Mouse (Mus musculus): ENCODE measurements around the gene Zbtb43. TPM values are rescaled to one million over a fixed set of nuclear protein-coding genes. Genes with fewer than 3 reads are reported as not detected.
A peak's percentile ranks its signal among the peaks of the same experiment; 100 is the strongest.

Gene Zbtb43
- total and polyA plus RNA-seq, 2 experiments from 2014 or later: 24.4 to 46.5 TPM

DNA sequence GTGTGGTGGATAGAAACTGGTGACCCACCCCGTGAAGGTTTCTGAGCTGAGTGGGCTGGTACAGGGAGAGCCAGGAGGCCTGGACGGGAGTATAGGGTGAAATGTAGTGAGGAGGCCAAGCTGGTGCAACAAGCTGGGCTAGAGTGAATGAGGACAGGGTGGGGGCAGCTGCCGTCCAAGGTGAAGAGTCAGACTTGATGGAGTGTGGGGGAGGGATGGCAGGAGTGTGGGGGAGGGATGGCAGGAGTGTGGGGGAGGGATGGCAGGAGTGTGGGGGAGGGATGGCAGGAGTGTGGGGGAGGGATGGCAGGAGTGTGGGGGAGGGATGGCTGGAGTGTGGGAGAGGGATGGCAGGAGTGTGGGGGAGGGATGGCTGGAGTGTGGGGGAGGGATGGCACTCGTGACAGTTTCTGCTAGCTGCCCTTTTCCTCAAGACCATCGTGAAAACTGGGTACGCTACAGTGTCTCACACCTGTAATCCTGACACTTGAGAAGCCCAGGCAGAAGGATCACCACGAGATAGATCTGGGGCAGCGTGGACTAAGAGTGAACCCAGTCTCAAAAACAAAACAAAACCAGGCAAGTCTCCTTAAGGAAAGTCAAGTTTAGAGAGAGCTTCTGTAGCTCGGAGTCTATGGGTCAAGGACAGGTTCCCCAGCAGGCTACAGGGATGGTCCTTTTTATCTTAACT lies 28.2 kb downstream of the Zbtb43 start:
- Histone ChIP-seq H3K9ac (no peak overlapping the region), H3K9me3 (ENCODE audit: low read length) (no peaks in the 10 kb centered on the region), H3K36me3 (ENCODE audit: insufficient read depth) (no peaks in the 10 kb centered on the region), H3K4me2 (ENCODE audit: low read depth) (no peak overlapping the region), H3K4me1 (ENCODE audit: insufficient read depth) (peaks cover 13% of the 10 kb centered on the region), H3K4me3 (ENCODE audit: low read depth, low read length) (no peak overlapping the region), H3K27ac (ENCODE audit: low read depth, low read length) (no peak overlapping the region), H3K27me3 (ENCODE audit: insufficient read depth, low read length) (0 out of 2 replicates have a peak, but pooled peaks cover 5% of the 10 kb centered on the region)
- DNase-seq: no peak
- ATAC-seq: no peak
- WGBS: 29% methylated on average over 9 of the region's 9 CpGs
- no peak for TF ChIP-seq CTCF (IDR thresholded peaks at IDR 0.05; ENCODE audit: low read depth)

DNA sequence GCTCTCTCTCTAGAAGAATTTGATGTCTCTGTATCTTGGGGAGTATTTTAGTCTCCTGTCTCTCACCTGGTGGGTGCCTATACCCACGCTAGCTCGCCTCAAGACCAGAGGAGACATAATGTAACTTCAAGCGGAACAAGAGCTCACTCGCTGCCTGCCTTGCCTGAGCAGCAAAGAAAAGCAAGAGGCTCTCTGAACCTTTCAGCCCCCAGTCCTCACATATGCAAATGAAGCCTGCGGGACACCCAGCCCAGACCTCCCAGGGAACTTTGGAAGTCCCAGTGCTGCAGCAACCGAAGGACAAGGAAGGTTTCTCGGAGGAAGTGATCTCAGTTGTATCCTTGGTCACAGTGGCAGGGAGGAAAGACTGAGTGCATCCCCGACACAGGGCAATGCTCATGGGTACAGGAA lies 28.9 kb downstream of the Zbtb43 start:
- Histone ChIP-seq H3K27ac (ENCODE audit: low read depth, low read length) (no peak overlapping the region), H3K27me3 (ENCODE audit: insufficient read depth, low read length) (0 out of 2 replicates have a peak, but pooled peaks cover 5% of the 10 kb centered on the region), H3K9me3 (ENCODE audit: low read length) (no peaks in the 10 kb centered on the region), H3K9ac (no peak overlapping the region), H3K36me3 (ENCODE audit: insufficient read depth) (no peaks in the 10 kb centered on the region), H3K4me3 (ENCODE audit: low read depth, low read length) (no peak overlapping the region), H3K4me2 (ENCODE audit: low read depth) (no peak overlapping the region), H3K4me1 (ENCODE audit: insufficient read depth) (peaks cover 14% of the 10 kb centered on the region)
- ATAC-seq: no peak
- TF ChIP-seq CTCF (IDR thresholded peaks at IDR 0.05; ENCODE audit: low read depth): no peak
- WGBS: 8% methylated on average over 8 of the region's 8 CpGs
- DNase-seq: no peak

DNA sequence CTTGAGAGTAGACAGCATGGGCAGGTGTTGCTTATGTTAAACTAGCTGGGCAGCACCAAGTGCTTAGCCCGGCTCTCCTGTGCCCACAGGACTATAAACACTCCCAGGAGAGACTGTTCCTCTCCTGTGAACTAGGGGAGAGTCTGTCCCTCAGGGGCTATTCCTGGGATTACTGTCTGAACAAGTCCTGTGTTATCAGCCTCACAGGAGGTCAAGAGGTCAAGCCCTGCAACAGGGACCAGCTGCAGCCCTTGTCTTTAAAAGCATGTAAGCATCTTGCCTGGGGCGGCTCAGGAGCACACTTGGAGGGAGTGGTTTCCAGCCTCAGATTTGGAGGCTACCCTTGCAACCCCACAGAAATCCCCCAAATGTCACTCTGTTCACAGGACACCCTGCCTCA lies 30.0 kb downstream of the Zbtb43 start:
- H3K9ac ChIP-seq: no peak overlapping the region
- ATAC-seq: no peak
- no peak overlapping the region for H3K4me3 ChIP-seq (ENCODE audit: low read depth, low read length)
- no peak overlapping the region for H3K4me2 ChIP-seq (ENCODE audit: low read depth)
- H3K4me1 ChIP-seq (ENCODE audit: insufficient read depth): peaks cover 14% of the 10 kb centered on the region
- H3K27ac ChIP-seq (ENCODE audit: low read depth, low read length): no peak overlapping the region
- TF ChIP-seq CTCF (IDR thresholded peaks at IDR 0.05; ENCODE audit: low read depth): no peak
- H3K27me3 ChIP-seq (ENCODE audit: insufficient read depth, low read length): 0 out of 2 replicates have a peak, but pooled peaks cover 5% of the 10 kb centered on the region
- no peak for DNase-seq
- H3K9me3 ChIP-seq (ENCODE audit: low read length): no peaks in the 10 kb centered on the region
- no peaks in the 10 kb centered on the region for H3K36me3 ChIP-seq (ENCODE audit: insufficient read depth)
- WGBS: 28% methylated on average over 2 of the region's 2 CpGs

DNA sequence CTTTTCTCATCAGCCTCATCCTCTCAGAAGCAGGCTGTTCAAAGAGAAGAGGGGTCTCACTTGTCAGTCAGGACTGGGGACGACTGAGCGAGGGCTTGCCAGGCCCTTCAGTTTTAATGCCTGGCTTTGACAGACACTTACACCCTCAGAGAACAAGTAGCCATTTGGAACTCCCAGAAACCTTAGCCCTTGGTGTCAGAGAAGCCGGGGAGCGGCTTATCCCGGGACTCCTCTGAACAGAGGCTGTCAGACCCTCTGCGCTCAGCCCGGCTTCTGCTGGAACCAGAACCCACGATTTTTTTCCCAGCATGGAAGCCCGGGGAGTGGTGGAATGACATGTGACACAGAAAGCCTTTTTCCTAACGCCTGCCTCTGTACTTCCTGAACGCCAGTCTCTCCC lies 31.2 kb downstream of the Zbtb43 start:
- 34% methylated on average over 11 of the region's 11 CpGs for WGBS
- DNase-seq: no peak
- H3K27me3 ChIP-seq (ENCODE audit: insufficient read depth, low read length): 0 out of 2 replicates have a peak, but pooled peaks cover 5% of the 10 kb centered on the region

DNA sequence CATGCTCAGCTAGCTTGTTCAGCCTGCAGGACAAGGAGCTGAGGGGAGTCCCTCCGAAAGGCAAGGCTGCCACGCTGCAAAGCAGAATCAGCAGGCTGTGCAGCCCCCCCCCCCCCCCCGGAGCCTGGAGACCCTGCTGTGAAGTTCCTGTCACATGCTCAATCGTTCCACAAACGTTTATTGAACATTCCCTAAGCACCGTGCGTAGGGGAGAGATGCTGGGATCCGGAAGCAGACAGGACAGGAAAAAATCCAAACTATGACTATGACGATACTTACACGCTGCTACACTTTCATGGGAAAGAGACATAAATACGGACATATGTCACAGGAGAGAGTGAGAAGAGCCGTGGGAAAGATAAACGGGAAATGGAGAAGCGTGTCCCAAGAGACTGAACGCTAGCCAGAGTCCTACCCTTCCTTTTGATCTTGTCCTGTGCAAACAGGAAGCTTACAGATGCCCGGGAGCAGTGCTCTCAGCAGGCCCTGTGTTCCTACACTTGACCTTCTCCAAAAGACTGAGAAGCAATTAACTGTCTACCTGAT lies 32.3 kb downstream of the Zbtb43 start:
- Histone ChIP-seq H3K4me2 (ENCODE audit: low read depth) (peak overlapping the region; percentile 33), H3K9me3 (ENCODE audit: low read length) (no peaks in the 10 kb centered on the region), H3K4me1 (ENCODE audit: insufficient read depth) (peaks cover 14% of the 10 kb centered on the region), H3K36me3 (ENCODE audit: insufficient read depth) (no peaks in the 10 kb centered on the region), H3K27ac (ENCODE audit: low read depth, low read length) (no peak overlapping the region), H3K9ac (peak overlapping the region; percentile 25; the same call in 1 of the 2 replicates), H3K27me3 (ENCODE audit: insufficient read depth, low read length) (0 out of 2 replicates have a peak, but pooled peaks cover 5% of the 10 kb centered on the region), H3K4me3 (ENCODE audit: low read depth, low read length) (no peak overlapping the region)
- TF ChIP-seq CTCF (IDR thresholded peaks at IDR 0.05; ENCODE audit: low read depth): no peak
- WGBS: 9% methylated on average over 16 of the region's 16 CpGs
- peak; percentile 52 for DNase-seq
- peak; percentile 47; the same call in 1 of the 2 replicates for ATAC-seq

More for the DNA sequence above, 31.2 kb downstream of the Zbtb43 start:
- Histone ChIP-seq H3K4me1 (ENCODE audit: insufficient read depth) (peaks cover 14% of the 10 kb centered on the region), H3K36me3 (ENCODE audit: insufficient read depth) (no peaks in the 10 kb centered on the region), H3K9me3 (ENCODE audit: low read length) (no peaks in the 10 kb centered on the region), H3K9ac (no peak overlapping the region), H3K4me3 (ENCODE audit: low read depth, low read length) (no peak overlapping the region), H3K27ac (ENCODE audit: low read depth, low read length) (no peak overlapping the region), H3K4me2 (ENCODE audit: low read depth) (no peak overlapping the region)
- TF ChIP-seq CTCF (IDR thresholded peaks at IDR 0.05; ENCODE audit: low read depth): no peak
- ATAC-seq: no peak

DNA sequence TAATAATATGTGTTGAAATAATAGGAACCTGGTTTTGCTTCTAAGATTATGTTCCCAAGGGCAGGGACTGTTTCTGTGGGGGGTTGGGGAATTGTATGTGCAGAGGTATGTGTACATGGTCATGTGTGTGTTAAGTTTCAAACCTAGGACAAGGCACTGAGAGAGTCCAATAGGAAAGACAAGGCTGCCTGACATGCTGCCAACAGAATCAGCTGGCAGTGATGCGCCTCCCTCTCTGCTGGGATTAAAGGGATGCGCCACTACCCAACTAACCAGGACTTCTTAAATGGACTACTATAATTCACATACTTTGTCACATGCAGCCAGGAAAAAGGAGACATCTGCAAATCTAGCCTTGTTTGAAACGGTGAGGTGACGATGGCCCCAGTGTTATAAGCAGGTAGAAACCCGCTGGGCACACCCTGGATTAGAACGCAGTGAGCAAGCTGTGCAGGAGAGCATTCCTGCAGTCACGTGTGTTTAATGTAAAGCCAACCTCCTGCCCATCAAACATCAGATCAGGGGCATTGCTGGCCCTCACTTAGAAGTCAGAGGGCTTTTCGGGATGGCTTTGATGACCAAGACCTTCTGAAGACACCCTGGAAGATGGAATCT lies 33.2 kb downstream of the Zbtb43 start:
- TF ChIP-seq CTCF (IDR thresholded peaks at IDR 0.05; ENCODE audit: low read depth): no peak
- peaks cover 15% of the 10 kb centered on the region for H3K4me1 ChIP-seq (ENCODE audit: insufficient read depth)
- H3K9ac ChIP-seq: no peak overlapping the region
- H3K27me3 ChIP-seq (ENCODE audit: insufficient read depth, low read length): 0 out of 2 replicates have a peak, but pooled peaks cover 5% of the 10 kb centered on the region
- no peak for DNase-seq
- no peak overlapping the region for H3K4me2 ChIP-seq (ENCODE audit: low read depth)
- ATAC-seq: no peak
- no peak overlapping the region for H3K27ac ChIP-seq (ENCODE audit: low read depth, low read length)
- 43% methylated on average over 8 of the region's 8 CpGs for WGBS
- no peaks in the 10 kb centered on the region for H3K9me3 ChIP-seq (ENCODE audit: low read length)
- H3K4me3 ChIP-seq (ENCODE audit: low read depth, low read length): no peak overlapping the region
- H3K36me3 ChIP-seq (ENCODE audit: insufficient read depth): no peaks in the 10 kb centered on the region

DNA sequence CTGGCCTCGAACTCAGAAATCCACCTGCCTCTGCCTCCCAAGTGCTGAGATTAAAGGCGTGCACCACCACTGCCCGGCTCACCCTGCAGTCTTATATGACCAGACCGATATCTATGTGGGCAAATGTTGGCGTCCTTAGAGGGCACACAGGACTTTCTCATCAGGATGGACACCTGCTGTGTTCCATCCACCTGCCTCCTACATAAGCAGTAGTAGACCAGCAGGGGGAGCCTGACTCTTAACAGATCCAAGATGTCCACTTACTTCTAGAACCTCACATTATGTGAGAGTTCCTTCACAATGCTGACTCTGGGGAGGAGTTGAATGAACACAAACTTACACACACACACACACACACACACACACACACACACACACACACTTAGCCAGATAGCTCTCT lies 35.5 kb downstream of the Zbtb43 start:
- DNase-seq: peak; percentile 47
- Histone ChIP-seq H3K4me2 (ENCODE audit: low read depth) (no peak overlapping the region), H3K9me3 (ENCODE audit: low read length) (no peaks in the 10 kb centered on the region), H3K36me3 (ENCODE audit: insufficient read depth) (no peaks in the 10 kb centered on the region), H3K27ac (ENCODE audit: low read depth, low read length) (no peak overlapping the region), H3K4me3 (ENCODE audit: low read depth, low read length) (no peak overlapping the region), H3K4me1 (ENCODE audit: insufficient read depth) (peaks cover 24% of the 10 kb centered on the region), H3K9ac (no peak overlapping the region), H3K27me3 (ENCODE audit: insufficient read depth, low read length) (no peaks in the 10 kb centered on the region)
- no peak for ATAC-seq
- TF ChIP-seq CTCF (IDR thresholded peaks at IDR 0.05; ENCODE audit: low read depth): peak; percentile 65
- 58% methylated on average over 5 of the region's 5 CpGs for WGBS
